Mouse (Mus musculus) T-cell, adult 2 months (primary cell): ENCODE measurements around the gene Gm6040.

ENCODE experiments used
- DNase-seq: peaks from one replicate; pipeline ENCODE4 v3.0.0; 2022; ENCODE audit warnings: low spot score

Gm6040 gene

DNA sequence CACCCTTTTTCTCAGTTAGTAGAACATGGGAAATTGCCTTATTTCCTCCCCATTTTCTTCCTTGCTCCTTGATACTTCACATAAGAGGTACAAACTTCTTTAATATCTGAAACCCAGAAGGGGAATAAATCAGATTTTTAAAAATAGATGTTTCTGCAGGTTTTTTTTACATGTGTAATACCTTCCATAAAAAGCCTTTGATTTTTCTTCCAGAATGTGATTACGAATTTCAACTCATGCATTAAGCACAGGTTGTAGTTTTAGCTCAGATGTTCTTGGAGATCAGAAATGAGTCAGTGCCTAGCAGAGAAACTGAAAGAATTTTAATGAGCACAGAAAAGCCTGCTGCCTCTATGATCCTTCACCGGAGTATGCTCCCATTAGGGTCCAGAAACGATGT lies at the start of gene Gm6040:
Gene Gm6040, minus strand, starts transcription at position 101 of the 400 bp plus-strand sequence.
- DNase-seq: no peak

DNA sequence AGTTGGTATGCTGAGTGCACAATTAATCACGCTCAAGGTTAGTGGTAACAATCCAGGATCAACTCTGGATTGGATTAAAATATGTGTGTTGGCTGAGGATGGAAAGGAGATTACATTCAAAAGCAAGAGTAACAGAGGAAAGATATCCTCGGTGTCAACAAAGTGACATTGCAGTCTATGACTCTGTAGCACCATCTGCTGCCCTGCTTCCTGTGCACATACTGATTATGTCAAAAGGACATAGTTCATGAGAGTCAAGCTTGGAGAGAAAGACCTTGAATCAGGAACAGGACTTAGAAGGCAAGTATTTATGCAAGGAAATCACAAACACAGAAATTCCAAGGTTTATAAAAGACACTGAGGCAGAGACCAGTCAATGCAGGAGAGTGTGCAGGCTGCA lies 42.7 kb upstream of the Gm6040 start:
- no peak for DNase-seq

DNA sequence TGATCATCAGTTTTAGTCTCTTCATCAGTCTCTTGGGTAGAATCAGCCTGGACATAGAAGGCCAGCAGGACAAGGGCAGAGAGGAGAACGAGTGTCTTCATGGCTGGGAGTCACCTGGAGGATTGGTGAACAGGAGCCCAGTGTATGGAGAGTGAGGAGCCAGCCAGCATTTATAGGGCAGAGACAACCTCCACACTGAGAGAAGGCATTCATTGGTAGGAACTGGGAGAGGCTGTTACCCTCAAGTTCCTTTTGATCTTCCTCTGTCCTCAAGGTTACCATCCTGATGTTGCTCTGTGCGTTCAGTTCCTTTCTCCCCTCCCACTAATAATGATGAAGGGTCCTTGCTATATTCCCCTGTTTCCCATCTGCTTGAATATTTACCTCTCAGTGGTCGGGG lies 22.7 kb upstream of the Gm6040 start, which contains the start of gene AY761185:
Gene AY761185, minus strand, starts transcription at position 101 of the 400 bp plus-strand sequence.
- no peak for DNase-seq

DNA sequence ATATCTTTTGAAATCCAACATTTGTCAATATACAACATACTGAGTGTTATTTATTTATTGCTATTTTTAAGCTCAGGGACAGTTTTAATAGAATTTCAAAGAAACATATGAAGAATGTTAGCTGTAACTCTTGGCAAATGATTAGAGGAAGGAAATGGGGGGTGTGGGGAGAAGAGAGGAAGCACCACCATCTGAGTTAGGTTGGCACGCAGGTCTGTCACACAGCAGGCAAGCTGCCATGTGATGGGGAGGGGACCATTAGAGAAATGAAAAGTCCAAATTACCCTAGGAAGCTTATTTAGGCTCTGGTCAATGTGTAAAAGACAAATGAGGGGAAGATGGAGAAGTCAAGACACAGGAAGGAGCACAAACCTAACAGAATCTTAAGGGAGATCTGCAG lies 9.6 kb downstream of the Gm6040 start:
- DNase-seq: no peak

DNA sequence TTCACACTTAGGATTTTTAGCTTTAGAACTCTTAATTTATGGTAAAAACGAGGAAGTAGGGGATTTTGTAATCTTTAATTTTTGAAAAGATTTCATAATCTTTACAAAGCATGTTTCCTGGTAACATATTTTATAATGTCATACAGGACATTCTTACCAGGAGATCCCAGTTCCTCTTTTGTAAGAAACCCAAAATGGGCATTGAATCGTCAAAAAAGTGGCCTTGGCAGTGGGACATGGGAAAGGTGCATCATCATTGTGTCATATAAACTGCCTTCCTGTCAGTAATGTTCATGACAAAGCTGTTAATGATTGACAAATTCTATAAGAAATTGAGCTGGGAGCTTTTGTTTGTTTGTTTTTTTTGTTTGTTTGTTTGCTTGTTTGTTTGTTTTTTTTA lies 13.6 kb downstream of the Gm6040 start:
- no peak for DNase-seq

DNA sequence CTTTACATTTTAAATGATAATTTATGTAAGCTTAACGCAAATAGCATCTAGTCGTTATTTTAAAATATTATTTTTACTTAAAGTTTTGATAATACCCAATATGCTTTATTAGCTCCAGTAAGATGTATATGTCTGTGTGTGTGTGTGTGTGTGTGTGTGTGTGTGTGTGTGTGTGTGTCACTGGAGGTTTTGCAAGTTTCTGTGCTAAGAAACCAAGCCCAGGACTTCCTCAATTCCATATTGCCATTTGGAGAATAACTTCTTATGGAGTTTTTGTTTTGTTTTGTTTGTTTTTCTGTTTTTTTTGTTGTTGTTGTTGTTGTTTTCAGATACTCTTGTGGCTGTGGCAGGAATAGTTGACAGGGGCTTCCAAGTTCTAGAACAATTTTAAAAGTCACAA lies 14.8 kb downstream of the Gm6040 start:
- DNase-seq: no peak

DNA sequence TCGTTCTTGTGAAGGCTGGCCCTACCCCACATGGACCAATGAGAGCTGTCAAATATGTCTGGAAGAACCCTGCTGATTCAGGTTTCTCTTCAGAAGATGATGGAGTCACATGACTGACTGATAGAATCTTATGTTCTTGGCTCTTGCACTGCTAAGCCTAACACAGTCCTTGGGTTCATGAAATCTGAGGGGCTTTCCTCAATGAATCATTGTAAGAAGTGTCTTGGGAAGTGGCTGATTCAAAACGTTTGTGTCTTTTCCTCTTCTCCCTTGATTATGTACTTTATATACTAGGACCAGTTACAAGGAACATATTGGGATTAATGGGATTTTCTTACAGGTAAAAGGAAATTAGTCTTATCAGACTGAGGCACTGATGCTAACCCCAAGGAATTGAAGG lies 19.3 kb downstream of the Gm6040 start, which contains the start of gene Gm15056:
Gene Gm15056, minus strand, starts transcription at position 101 of the 400 bp plus-strand sequence.
- DNase-seq: no peak

DNA sequence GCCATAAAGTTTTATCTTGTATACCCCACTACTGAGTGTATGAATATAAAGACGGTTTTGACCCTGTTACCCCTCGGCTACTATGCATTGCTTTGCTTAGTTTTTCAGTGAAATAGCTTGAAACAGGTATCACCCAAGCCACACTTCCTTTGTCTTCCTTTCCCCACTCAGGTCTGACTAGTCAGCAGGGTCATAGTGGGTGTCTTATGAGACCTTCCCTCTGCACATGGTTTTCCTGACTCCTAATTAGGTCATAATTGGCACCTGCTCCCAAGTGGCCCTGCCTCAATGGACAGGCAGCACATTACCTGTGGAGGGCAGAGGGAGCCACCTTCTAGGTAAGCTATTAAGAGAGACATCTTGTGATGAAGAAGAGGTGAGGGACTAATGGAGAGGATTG lies 29.5 kb downstream of the Gm6040 start, which contains the start of gene Defb33:
Gene Defb33, plus strand, starts transcription at position 301 of the 400 bp plus-strand sequence.
- DNase-seq: no peak

DNA sequence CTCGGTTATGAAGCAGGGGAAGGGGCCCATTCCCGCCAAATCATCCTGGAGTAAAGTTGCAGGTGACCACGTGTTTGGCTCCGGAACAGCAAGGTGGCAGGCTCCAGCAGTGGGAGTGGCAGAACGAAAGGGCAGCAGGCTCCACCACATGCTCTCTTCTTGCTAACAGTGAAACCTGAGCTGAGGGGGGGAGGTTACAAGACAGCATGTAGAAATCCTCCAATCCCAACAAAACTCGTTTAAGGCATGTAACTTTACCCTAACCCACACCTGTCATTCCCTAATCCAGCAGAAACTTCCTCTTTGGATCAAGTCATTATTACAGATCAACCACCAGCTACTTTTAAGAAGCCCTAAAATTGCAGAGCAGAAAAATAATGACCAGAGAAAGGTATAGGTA lies 47.3 kb downstream of the Gm6040 start:
- no peak for DNase-seq
